Mouse (Mus musculus): ENCODE measurements around the gene Gm49396.

The Gm49396 gene

DNA sequence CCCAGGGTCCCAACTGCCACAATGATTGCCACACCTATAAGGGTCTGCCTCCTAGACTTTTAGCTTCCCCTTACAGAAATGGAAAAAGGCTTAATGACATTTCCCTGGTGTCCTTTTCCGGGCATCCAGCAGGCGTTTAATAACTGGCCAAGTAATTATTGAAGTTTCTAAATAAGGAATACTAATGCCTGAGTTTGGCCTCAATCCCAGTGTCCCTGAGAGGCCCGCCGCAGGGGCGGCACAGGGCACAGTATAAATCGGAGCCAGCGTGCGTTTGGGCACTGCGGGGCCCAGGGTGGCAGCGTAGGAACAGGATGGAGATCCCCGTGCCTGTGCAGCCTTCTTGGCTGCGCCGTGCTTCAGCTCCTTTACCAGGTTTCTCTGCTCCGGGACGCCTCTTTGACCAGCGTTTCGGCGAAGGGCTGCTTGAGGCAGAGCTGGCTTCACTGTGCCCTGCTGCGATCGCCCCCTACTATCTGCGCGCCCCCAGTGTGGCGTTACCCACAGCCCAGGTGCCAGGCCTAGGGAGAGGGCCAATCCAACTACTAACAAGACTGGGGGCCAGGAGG lies 10.0 kb upstream of the Gm49396 start:
- peak; percentile 62 to 67 for DNase-seq

DNA sequence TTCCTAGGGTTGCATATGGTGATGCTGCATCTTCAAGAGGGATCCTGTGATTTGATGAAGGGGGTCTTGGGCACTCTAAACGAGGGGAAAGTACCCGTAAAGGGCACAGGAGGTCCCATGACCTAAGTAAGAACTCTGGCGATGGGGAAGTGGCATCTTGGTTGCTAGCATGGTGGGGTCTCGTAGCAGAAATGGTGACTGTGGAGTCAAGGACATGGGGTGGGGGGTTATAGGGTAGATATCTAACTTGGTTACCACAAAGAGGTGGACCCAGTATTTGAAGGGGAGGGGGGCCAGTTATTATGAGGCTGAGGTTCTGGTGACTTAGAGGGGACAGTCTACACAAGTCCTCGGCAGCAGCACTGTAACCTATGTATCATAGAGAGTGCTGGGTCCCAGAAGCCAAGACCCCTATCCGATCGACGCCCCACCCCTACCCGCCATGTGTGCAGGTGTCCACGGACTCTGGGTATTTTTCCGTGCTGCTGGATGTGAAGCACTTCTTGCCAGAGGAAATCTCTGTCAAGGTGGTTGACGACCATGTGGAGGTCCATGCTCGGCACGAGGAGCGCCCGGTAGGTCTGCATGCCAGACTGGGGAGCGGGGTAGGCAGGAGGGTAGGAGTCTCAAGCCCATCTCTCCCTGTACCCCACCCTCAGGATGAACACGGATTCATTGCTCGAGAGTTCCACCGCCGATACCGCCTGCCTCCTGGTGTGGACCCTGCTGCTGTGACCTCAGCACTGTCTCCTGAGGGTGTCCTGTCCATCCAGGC lies 9.1 kb upstream of the Gm49396 start:
- DNase-seq: no peak

DNA sequence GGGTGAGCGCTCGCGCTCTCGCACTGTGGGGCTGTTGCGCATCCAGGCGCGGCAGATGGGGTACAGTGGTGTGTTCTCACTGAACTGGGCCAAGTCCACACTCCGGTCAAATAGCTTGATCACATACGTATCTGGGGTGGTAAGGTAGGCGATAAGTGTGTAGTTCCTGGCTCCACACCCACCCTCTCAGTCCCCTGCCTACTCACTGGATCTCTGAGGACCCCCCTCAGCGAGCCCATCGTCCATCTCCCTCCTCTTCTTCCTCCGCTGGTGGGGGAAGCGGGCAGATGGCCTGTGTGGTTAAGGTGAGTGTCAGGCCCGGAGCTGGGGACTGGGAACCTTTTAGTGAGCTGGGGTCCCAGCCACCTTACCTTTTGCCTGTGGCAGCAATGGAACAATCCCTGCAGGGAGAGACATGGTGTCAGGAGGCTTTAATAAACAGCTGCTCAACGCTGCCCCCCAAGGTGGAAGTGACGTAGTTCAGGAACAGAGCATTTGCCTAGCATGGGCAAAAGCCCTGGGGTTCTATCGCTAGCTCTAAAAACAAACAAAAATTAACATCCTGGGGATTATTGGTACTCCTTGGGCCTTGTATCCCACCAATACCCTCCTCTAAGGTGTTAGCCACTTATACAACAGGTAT lies 6.1 kb upstream of the Gm49396 start:
- DNase-seq: no peak

DNA sequence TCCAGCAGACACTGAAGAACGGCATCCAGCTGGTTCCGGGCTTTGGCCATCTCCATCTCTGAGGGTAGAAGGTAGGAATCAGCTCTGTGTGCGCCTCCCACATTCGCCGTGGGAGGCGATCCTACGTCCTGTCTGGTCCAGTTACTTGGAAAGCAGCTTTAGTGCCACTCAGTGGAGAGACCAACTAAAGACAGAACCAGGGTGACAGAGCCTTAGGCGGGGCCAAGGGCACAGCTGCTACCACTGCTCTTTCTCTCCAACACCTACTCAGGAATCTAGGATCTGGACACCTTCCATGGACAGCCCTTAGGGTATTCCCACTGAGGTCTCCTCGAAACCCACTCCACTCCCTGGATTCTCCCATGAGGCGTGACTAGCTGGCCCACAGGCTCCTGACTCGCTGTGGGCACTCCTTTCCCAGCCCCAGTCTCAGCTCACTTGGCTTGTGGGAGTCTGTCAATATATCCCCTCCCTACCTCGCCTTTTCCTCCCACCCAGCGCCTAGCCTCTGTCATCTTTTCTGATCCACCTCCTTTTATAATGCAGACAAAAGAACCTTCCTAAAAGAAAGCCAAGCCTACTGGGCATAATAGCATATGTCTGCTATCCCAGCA lies 5.1 kb upstream of the Gm49396 start:
- no peak for DNase-seq

DNA sequence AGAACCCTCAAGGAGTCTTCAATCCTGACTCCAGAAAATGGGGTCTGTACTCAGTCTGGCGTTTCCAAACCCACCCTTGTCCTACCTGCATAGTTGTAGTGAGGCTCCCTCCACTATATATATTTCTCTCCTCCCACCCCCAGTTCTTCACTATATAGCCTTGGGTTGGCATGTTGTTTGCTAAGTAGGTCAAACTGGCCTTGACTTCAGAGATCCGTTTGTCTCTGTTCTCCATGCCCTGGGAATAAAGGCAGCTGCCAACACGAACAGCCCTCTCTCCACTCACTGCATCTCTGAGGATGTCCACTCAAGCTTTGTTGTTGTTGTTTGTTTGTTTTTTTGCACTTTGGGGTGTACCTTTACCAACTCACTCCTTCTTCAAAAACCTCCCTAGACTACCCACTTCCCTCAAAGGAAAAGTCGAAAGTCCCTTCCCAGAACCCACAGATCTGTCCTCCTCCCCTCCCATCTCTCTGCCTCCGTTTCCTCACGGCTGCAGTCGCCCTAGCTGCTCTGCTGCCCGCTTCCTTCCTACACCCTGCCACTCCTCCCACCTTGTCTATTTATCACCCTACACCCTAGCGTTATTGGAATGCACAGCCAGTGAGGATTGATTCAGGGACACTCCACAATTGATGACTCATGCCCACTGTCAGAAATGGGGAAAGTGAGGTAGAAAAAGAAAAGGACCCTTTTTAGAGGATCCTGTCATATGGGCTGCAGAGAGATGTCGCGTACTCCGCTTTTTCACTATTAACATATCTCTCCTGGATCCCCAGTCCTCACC lies 4.3 kb upstream of the Gm49396 start:
- no peak for DNase-seq

DNA sequence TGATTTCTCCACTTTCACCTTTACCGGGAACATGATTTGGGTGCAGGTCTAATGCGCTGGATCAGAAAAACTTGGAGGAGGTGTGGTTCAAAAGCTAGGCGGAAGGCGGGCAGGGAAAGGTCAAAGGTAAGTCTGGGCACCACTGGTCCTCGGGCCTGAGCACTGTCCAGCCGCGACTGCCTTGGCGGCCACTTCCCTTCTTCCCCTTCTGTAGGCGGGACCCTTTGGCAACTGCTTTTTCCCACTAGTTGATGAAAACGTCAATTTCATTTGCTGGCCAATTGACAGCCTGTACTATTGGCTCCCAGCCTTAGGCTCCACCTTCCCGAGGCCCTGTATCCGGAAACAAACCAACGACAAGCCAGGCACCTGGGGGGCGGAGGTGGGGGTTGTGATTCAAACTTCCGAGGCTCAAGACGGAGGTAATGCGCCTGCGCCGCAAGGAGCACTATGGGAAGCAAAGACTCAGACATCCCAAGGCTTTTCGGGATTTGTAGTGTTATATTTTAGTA lies 3.6 kb upstream of the Gm49396 start, which contains the start of gene Lin37:
Lin37 (minus strand) TSS at position 396 of the 512 bp plus-strand sequence.
- DNase-seq: peak; percentile 98 to 99

DNA sequence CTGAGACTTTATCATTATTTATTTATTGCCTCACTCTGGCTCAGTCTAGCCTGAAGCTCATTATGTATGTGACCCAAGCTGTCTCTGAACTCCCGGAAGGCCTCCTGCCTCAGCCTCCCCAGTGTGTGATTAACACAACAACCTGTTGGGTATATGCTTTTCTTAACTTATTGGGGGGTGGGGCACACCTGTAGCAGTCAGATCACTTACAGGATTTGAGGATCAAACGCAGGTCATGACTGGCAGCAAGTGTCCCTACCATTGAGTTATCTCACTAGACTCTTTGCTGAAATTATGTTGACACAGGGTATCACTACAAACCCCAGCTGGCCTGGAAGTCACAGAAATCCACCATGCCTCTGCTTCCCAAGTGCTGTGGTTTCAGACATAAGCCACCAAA lies 2.8 kb upstream of the Gm49396 start:
- no peak for DNase-seq

DNA sequence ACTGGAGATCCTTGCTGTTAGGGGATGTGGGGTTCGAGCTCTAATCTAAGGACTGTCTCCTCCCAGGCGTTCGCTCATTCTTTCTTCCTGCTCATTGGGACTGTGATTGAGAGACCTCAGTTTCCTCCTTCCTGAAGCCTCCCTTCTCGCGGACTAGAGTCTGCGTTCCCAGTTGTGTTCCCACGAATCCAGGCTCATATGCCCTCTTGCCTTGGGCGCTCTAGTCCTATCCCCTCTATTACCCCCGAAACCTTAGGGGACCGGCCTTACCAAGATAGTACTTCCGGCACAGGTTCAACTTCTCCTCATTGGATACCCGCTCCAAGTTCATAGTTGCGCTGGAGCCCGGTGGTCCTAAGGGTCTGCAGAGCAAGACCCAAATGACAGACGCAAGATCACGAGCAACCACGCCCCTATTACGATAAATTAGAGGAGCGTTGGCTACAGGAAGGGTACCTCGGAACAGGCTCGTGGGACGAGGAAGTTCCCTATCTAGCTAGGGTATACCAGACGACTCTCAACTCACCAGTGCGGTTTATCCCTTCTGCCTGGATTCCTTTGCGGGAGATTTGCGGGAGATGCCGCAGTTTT lies 523 bp upstream of the Gm49396 start:
- peak in 1 of 2 experiments; percentile 34 for DNase-seq

DNA sequence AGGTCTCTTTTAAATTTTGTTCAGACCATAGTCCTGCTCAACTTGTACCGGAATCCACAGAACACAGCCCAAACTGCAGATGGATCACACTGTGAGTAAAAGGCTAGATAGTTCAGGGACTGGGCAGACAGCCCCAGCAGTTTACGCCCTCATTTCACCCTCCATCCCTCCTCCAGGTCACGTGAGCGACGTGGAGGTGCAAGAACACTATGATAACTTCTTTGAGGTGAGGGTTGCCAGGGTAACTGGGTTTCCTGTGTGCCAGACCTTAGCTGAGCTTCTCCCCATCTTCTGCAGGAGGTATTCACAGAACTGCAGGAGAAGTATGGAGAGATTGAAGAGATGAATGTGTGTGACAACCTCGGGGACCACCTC lies 749 bp downstream of the Gm49396 start:
- DNase-seq: no peak

DNA sequence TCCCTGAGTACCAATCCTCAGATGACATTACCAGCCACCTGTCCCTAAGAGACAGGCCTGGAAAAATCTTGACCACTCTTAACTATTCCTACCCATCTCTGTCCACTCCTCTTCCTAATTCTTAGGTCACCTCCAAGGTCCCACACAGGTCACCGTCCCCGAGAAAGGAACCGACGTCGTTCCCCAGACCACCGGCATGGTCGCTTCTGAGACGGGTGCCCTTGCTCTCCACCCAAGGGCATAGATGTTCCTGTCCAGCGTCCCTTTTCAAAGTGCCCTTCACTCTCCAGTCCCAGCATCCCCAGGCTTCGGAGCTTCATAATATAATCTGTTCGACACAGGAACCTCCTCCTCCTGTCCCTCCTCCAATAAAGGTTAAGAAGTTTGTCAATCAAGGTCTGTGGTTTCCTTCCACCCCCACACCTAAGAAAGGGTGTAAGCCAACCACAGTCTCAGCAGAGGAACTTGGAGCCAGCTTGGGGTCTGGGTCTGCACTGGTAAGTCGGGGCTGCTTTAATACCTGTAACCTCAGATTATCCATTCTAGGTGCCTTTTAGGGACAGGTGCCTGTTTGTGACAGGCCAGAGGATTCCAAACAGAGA lies 1.9 kb downstream of the Gm49396 start, which contains the start of gene Igflr1:
Igflr1 (plus strand) TSS at position 458 of the 602 bp plus-strand sequence.
- no peak for DNase-seq

DNA sequence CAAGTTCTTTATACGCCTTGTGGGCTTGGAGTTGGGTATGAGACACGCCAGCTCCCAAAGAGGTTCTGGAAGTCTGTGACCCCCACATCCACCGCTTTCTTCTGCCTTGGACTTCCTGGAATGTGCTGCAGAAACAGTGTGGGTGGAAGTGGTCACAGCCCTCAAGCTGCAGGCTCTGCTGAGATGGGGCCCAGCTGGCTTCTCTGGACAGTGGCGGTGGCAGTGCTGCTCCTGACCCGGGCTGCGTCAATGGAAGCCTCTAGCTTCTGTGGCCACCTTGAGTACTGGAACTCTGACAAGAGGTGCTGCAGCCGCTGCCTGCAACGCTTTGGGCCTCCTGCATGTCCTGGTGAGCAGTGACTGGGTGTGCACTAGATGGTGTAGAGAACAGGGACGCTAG lies 2.9 kb downstream of the Gm49396 start:
- DNase-seq: no peak

DNA sequence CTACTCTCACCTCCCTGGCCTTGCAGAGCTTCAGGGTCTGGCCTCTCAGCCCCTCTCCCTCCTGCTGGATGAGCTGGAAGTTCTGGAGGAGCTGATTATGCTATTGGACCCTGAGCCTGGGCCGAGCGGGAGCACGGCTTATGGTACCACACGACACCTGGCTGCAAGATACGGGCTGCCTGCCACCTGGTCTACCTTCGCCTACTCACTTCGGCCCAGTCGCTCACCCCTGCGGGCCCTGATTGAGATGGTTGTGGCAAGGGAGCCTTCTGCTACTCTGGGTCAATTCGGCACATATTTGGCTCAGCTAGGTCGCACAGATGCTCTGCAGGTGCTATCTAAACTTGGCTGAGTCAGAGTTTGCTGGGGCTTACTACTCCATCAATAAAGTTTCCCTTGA lies 4.4 kb downstream of the Gm49396 start:
- DNase-seq: no peak

DNA sequence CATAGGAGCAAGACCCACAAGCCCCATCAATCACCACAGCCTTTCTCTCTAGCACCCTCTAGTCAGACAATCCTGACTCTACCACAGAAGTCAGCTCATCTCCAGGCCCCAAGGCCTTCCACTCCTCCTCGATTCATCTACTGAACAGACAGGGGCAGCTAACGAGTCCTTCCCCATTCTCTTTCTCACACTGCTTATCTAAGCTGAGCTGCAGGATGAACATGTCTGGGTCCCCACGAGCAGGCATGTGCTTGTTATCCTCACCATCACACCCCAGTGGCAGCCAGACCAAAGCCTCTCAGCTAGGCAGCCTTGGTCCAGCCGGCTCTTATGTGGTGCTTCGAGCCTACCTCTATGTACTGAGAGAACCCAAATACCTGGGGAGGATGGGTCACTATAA lies 9.2 kb downstream of the Gm49396 start:
- DNase-seq: no peak

DNA sequence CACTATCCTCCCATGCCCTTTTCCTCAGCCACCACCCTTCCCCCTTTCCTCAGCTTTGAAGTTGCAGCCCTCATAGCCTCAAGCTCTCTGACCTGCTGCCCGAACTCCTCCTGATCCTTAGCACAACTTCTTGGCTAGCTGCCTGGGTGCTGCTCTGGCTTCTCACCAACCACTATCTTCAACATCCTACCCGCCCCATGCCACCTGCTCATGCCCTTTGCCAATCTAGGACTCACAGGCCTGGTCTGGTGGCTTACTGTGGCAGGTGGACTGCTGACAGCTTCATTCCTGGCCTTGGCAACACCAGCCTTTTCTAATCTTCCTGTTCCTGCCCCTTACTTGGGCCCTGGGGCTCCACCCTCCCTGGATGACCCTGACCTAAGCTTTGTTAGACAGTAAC lies 9.8 kb downstream of the Gm49396 start:
- peak; percentile 85 for DNase-seq

DNA sequence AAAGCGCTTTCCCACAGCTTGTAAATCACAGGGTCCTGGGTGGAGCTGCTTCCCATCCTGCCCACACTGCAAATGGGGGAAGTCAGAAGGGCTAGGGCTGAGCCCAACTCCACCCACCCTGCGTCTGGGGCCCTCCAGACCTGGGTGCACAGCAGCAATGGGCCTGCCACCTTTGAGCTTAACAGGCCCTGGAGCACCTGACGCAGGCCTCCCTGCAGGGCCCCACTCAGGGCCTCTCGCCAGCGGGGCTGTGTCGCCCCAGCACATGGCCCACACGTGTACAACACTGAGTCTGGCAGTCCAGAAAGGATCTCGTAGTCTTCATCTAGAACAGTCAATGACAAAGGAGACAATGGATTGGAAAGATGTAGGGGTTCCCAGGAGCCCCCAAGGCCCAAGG lies 16.8 kb downstream of the Gm49396 start:
- no peak for DNase-seq

DNA sequence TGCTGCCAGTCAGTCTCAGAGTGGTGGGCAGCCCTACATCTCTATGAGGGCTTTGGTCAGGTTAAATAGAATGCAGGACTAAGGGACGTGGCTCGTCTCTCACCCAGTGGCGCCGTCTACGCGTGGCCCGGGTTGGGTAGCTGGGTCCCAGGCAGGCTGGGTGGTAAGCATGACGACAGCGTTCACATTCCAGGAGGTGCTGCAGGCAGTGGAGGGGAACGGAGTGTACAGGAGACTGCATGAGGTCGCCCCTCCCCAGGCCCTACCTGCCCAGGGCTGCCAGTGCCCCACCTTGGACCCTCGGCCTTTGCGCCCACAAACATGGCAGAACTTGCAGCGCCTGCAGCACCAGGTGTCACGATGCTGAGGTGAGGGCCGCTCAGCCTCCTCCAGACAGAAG lies 18.4 kb downstream of the Gm49396 start:
- no peak for DNase-seq

DNA sequence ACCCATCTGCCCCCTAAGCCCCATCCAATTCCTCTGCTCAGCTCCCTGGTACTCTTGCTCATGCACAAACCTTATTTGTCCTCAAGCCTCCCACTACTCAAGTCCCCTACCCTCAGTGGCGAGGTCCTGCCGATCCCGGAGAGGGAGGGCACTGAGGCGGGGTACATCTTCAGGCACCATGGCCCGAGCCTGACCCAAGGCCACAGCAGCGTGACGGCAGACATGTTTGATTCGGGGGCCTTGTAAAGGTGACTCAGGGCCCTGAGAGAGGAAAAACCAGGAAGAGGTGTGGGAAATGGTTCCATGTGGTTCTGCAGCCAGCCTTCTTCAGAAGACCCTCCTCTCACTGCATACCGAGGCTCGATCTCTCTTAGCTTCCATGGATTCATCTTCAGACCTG lies 21.2 kb downstream of the Gm49396 start:
- DNase-seq: no peak

DNA sequence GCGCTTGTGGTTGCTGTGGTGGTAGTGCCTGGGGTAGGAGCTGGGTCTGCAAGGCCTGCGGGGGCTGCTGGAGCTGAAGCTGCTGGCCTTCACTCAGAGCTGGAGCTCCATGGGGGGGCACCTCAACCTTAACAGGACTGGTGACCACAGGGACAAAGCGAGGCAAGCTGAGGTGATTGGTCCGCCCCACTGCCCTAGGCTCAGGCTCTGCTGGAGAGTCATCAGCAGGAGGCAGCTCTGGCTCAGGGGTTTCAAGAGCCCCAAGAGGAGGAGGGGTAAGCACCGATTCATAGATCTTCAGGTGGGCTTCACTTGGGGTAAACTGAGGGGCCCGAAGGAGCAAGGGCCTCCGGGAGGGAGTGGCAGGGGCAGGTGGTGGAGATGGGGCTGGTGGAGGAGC lies 22.0 kb downstream of the Gm49396 start:
- no peak for DNase-seq

DNA sequence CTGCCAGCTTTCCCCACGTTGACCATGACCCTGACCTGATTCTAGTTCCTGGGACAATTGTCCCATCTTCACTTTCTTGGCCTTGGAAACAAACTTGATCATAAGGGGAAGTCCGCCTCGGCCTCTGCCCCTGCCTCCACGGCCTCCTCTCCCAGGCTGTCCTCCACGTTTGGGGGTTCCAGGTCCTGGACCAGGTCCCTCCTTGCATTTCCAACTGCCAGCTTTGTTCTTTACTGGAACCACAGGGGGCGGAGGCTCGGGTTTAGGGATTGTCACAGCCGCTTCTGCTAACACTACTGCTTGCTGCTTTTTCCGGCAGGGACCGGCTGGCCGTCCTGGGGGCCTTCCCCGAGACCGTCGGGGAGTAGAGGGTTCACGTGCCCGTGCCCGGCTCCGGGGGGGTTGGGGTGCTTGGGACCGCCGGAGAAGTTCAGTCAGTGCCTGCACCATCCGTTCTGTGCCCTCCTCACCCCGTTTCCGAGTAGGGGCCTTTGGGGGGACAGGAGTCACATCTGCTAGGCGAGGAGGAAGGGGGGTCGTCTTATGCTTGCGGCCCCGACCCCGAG lies 23.4 kb downstream of the Gm49396 start:
- DNase-seq: no peak

DNA sequence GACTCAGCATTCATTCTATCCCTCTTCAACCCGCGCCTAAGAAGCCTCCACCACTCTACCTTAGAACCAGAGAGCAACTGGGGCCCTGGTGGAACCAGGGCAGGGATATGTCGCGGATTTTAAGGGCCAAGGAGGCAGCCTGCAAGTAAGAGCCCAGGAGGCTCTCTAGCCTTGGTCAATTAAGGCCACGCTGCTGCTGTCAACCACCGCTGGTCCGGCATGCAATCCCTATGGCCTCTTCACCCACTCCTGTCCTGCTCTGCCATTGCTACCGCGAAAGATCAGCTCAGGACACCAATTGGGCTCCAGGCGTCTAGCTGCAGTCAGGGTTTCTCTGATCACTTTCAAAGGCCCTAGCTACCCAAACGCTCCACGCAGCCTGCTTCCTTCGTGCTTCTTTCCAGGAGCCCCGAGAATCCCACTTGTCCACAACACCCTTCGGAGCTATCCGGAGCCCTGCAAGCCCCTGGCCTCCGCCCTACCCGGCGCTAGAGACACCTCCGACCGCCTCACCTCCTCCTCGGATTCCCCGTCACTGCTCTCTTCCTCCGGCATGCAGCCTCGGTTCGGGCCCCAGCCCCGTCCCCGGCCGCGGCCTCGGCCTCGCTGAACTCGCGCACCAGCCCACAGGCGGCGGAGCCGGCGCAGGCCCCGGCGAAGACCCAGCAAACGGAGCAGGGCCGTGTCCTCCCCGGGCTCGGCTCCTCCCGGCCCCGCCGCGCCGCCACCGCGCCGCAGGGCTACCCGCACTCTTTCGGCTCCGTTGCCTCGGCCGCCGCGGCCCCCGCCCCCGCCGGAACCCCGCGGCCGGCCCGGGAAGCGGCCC lies 24.9 kb downstream of the Gm49396 start:
- no peak for DNase-seq

All from cerebellum, postnatal 36 days (tissue).